Mouse (Mus musculus) liver, embryonic 14.5 days (tissue): ENCODE results near the gene Arhgap24. TPM values are rescaled to one million over a fixed set of nuclear protein-coding genes. Genes with fewer than 3 reads are reported as not detected.
A peak's percentile ranks its signal among the peaks of the same experiment; 100 is the strongest.

Experiments
- ATAC-seq: fragments of 200-750 bp; cut with Nextera tagmentation; 2 replicates; pipeline ENCODE4 v1.8.0; 2017; ENCODE audit warnings: moderate number of reproducible peaks, mild to moderate bottlenecking, moderate library complexity; ENCODE audit not compliant: insufficient read depth
- DNase-seq, 3 experiments: peaks; one replicate each; pipeline ENCODE4 v3.0.0-alpha.2; 2012 to 2013; ENCODE audit warnings: low read depth in 3 of 3, low spot score in 3 of 3
- H3K27ac ChIP-seq: fragments of 300-500 bp; sonication (generic); 2 replicates; pipeline ENCODE4 v1.5.1; 2014; ENCODE audit warnings: moderate library complexity, mild to moderate bottlenecking, control low read depth, inconsistent platforms
- H3K27me3 ChIP-seq: fragments of 300-500 bp; sonication (generic); 2 replicates; pipeline ENCODE4 v1.6.1; 2014; ENCODE audit warnings: mild to moderate bottlenecking, low read length, moderate library complexity; ENCODE audit not compliant: control insufficient read depth, insufficient read depth
- H3K36me3 ChIP-seq: fragments of 300-500 bp; sonication (generic); replicated peaks from 2 replicates; pipeline ENCODE4 v1.6.1; 2014; ENCODE audit warnings: low read depth; ENCODE audit not compliant: control insufficient read depth, insufficient read depth
- H3K4me1 ChIP-seq, 2 experiments: fragments of 200-500 bp in 1 of 2; fragments of 300-500 bp in 1 of 2; sonication (generic) in 1 of 2; replicated peaks; 2 replicates each; pipeline ENCODE4 v1.6.1; 2012 to 2014; ENCODE audit warnings: antibody characterized with exemption in 1 of 2, inconsistent platforms in 1 of 2, low read length in 1 of 2; ENCODE audit not compliant: control insufficient read depth in 2 of 2, insufficient read depth in 2 of 2
- H3K4me2 ChIP-seq: fragments of 300-500 bp; sonication (generic); 2 replicates; pipeline ENCODE4 v1.6.1; 2014; ENCODE audit warnings: low read depth, mild to moderate bottlenecking, control low read depth, moderate library complexity
- H3K4me3 ChIP-seq, 2 experiments: fragments of 200-500 bp in 1 of 2; fragments of 300-500 bp in 1 of 2; sonication (generic) in 1 of 2; 2 replicates each; pipeline ENCODE4 v1.5.1; 2012 to 2014; ENCODE audit warnings: low read depth in 2 of 2, low read length in 2 of 2, mild to moderate bottlenecking in 2 of 2, control low read depth in 1 of 2, inconsistent platforms in 1 of 2, moderate library complexity in 1 of 2; ENCODE audit not compliant: insufficient read depth in 1 of 2
- H3K9ac ChIP-seq: fragments of 300-500 bp; sonication (generic); replicated peaks from 2 replicates; pipeline ENCODE4 v1.6.1; 2014; ENCODE audit warnings: mild to moderate bottlenecking, control low read depth, moderate library complexity
- H3K9me3 ChIP-seq: fragments of 300-500 bp; sonication (generic); 2 replicates; pipeline ENCODE4 v1.6.1; 2016; ENCODE audit warnings: low read length, mixed read lengths; ENCODE audit not compliant: control insufficient read depth
- CTCF ChIP-seq: IDR thresholded peaks from 2 replicates; pipeline ENCODE4 v1.5.1; 2016; ENCODE audit warnings: antibody characterized with exemption, low read depth, control low read depth
- EP300 ChIP-seq: IDR thresholded peaks from 2 replicates; pipeline ENCODE4 v1.6.1; 2016; ENCODE audit warnings: antibody characterized with exemption, low read depth
- WGBS: fragments of 180-500 bp; shearing (Covaris S2); extraction: QIAGEN DNeasy Blood & Tissue Kit; methylation state at CpG from one replicate; pipeline ENCODE4 v1.1.7; 2014; ENCODE audit not compliant: insufficient replicate concordance; 5-methylcytosine and 5-hydroxymethylcytosine counted together
- polyA plus RNA-seq, 2 experiments: library from polyadenylated mRNA; depleted of rRNA in 1 of 2; stranded (reverse) in 1 of 2; unstranded in 1 of 2; fragments of >200 nt; fragmentation: Nextera tagmentation in 1 of 2; extraction: Ambion mirVana in 1 of 2; gene quantifications; 2 replicates each; pipeline versions ENCODE4 v1.2.1 to v1.2.3; 2012 to 2014

The Arhgap24 gene
- polyA plus RNA-seq, 2 experiments: 1.8 to 2.1 TPM

DNA sequence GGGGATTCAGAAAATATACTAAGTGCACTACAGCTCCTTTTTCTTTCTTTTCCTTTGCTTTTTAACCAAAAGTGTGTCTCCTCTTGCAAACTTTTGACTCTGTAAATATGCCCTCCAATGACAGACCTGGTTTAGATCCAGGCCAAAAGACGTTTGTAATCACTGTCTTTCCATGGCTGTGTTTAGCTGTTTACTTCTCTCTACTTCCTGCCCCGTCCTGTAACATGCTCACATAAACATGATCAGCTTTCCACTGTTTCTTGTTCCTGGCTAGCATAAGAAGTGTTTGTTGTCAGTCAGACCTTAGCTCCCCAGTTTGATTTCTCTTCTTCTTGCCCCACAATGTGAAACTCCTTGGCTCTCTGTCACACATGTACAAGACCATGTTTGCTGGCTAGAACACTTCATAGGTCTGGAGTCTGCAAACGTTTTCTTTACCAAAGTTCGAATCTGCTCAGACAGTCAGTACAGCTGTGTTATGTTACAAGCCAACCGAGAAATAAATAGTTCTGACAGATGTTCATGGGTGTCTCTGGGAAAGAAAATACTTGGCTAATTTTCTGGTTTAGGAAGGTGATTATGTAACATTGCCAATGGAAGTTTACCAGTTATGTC lies 189.6 kb downstream of the Arhgap24 start:
- 36% methylated on average over 5 of the region's 5 CpGs for WGBS

DNA sequence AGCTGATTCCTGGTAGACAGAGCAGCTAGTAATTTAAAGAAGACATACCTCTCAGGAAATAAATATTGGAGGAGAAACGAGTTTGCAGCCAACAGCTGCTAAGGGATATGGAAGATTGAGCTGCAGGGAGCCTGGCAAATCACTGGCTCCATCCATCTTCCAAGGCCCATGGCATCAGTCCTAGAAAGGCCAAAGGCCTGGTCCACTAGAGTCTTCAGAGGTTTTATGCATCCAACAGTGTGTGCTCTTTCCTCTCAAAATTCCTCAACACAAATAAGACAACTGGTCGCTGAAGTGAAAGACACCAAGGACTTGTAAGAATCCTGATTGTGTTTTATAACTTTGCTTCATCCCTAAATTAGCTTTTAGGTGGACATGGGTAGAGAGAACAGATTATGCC lies 194.1 kb downstream of the Arhgap24 start:
- Histone ChIP-seq H3K36me3 (no peaks in the 10 kb centered on the region), H3K4me3 (no peak overlapping the region), H3K4me1 (no peaks in the 10 kb centered on the region), H3K9me3 (no peaks in the 10 kb centered on the region), H3K27me3 (no peaks in the 10 kb centered on the region), H3K27ac (no peak overlapping the region), H3K9ac (no peak overlapping the region), H3K4me2 (no peak overlapping the region)
- no peak for DNase-seq
- no peak for TF ChIP-seq CTCF
- no peak for TF ChIP-seq EP300
- ATAC-seq: no peak
- 37% methylated on average over 2 of the region's 2 CpGs for WGBS

More for the DNA sequence above, 189.6 kb downstream of the Arhgap24 start:
- TF ChIP-seq CTCF (no peak), EP300 (no peak)
- no peak for ATAC-seq
- H3K27ac ChIP-seq: no peak overlapping the region
- no peak overlapping the region for H3K9ac ChIP-seq
- H3K4me1 ChIP-seq: no peaks in the 10 kb centered on the region
- no peaks in the 10 kb centered on the region for H3K9me3 ChIP-seq
- no peak overlapping the region for H3K4me2 ChIP-seq
- no peaks in the 10 kb centered on the region for H3K36me3 ChIP-seq
- H3K27me3 ChIP-seq: no peaks in the 10 kb centered on the region
- no peak overlapping the region for H3K4me3 ChIP-seq
- no peak for DNase-seq

- no peak overlapping the region for H3K9ac ChIP-seq
- no peaks in the 10 kb centered on the region for H3K36me3 ChIP-seq
- no peak overlapping the region for H3K4me3 ChIP-seq
- 19% methylated on average over 2 of the region's 2 CpGs for WGBS
- no peak overlapping the region for H3K27ac ChIP-seq
- no peaks in the 10 kb centered on the region for H3K9me3 ChIP-seq
- ATAC-seq (no peak), DNase-seq (no peak)
- TF ChIP-seq EP300 (no peak), CTCF (no peak)
- no peak overlapping the region for H3K4me2 ChIP-seq
- no peaks in the 10 kb centered on the region for H3K27me3 ChIP-seq
- H3K4me1 ChIP-seq: no peaks in the 10 kb centered on the region
Observed at GRCm38 (mm10) chr5:102677176-102677575, 196.0 kb downstream of the Arhgap24 start.

- no peak overlapping the region for H3K9ac ChIP-seq
- no peaks in the 10 kb centered on the region for H3K4me1 ChIP-seq
- H3K27me3 ChIP-seq: no peaks in the 10 kb centered on the region
- no peak overlapping the region for H3K27ac ChIP-seq
- H3K4me2 ChIP-seq: no peak overlapping the region
- TF ChIP-seq EP300: no peak
- no peak for TF ChIP-seq CTCF
- H3K36me3 ChIP-seq: no peaks in the 10 kb centered on the region
- H3K9me3 ChIP-seq: no peaks in the 10 kb centered on the region
- 39% methylated on average over 5 of the region's 5 CpGs for WGBS
- no peak for DNase-seq
- no peak for ATAC-seq
- no peak overlapping the region for H3K4me3 ChIP-seq
Observed at GRCm38 (mm10) chr5:102687673-102688072, 206.5 kb downstream of the Arhgap24 start.

DNA sequence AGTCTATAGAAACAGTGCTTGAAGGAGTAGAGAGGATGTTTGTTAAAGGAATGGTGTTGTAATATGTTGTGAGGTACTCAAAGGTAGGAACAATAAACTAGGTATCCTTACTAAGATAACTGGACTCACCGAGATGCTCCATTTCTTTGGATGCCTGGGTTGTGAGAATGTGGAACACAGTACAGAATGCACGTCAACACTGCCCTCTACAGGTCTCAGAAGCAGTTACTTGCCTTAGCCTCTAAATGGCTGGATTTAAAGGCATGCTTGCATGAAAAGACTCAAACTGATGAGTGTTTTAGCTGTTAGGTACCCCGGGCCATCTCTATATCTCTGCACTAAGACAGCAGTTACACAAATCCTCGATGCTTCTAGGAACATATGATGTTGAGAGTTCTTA lies 211.3 kb downstream of the Arhgap24 start:
- H3K27ac ChIP-seq: no peak overlapping the region
- no peak overlapping the region for H3K4me2 ChIP-seq
- no peak overlapping the region for H3K4me3 ChIP-seq
- no peaks in the 10 kb centered on the region for H3K27me3 ChIP-seq
- no peaks in the 10 kb centered on the region for H3K36me3 ChIP-seq
- no peak overlapping the region for H3K9ac ChIP-seq
- no peaks in the 10 kb centered on the region for H3K4me1 ChIP-seq
- no peaks in the 10 kb centered on the region for H3K9me3 ChIP-seq
- 11% methylated on average over 4 of the region's 4 CpGs for WGBS
- ATAC-seq (no peak), DNase-seq (peak in 2 of 3 experiments; percentile 7)
- TF ChIP-seq EP300 (no peak), CTCF (peak; percentile 66)
